Mouse (Mus musculus) heart, adult 2 months (tissue): ENCODE measurements around the gene Ccdc60.

Experiments used
- CTCF ChIP-seq: fragments of 200-600 bp; IDR thresholded peaks from 2 replicates; pipeline ENCODE4 v1.8.1; 2022; ENCODE audit warnings: antibody characterized with exemption, mild to moderate bottlenecking, moderate library complexity
- EP300 ChIP-seq: fragments of 200-500 bp; IDR thresholded peaks from 2 replicates; pipeline ENCODE4 v1.6.1; 2011; ENCODE audit warnings: low read depth, low read length, control low read depth; ENCODE audit not compliant: insufficient read depth
- POLR2A ChIP-seq: fragments of 200-500 bp; IDR thresholded peaks from 2 replicates; pipeline ENCODE4 v1.6.1; 2011; ENCODE audit warnings: mild to moderate bottlenecking, low read depth, low read length, control low read depth; ENCODE audit not compliant: insufficient read depth

DNA sequence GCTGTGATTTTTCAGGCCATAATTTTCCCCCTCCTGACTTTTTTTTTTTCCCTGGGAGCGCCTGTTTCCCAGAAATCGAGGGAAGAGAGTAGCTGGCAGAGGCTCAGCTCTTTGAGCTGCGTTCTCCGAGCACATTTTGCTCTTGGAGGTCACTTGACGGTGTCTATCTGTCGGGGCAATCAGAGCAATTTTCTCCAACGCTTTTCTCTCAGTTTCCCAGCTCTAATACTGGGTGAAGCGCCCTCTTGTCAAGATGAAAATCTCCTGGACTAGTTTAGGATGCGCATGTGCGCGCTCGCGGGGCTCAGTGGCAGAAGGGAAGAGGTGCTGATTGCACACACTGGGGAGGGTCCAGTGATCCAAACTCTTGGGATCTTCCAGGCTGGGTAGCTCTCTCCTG, 121.8 kb downstream of the Ccdc60 start:
- TF ChIP-seq CTCF (no peak), EP300 (no peak), POLR2A (no peak)
